Mouse (Mus musculus) liver, adult 2 months (tissue): Measurements from ENCODE around the gene Ddx5. TPM values are rescaled to one million over a fixed set of nuclear protein-coding genes. Genes with fewer than 3 reads are reported as not detected.
"Not testable (repeated sequence)": the region's sequence is repeated elsewhere in the genome, so short reads cannot be mapped to it uniquely, and the experiment has no call there.

Experiments
- DNase-seq: peaks from one replicate; pipeline ENCODE4 v3.0.0-alpha.2; 2011; ENCODE audit warnings: low read depth, low spot score; ENCODE audit errors: extremely low read depth
- H3K27ac ChIP-seq: fragments of 200-500 bp; replicated peaks from 2 replicates; pipeline ENCODE4 v1.5.1; 2012; ENCODE audit warnings: low read depth, mild to moderate bottlenecking, control low read depth, inconsistent platforms, low read length; ENCODE audit not compliant: insufficient read depth
- H3K27me3 ChIP-seq: fragments of 200-500 bp; 2 replicates; pipeline ENCODE4 v1.6.1; 2012; ENCODE audit warnings: mild to moderate bottlenecking, moderate library complexity, low read length, inconsistent platforms; ENCODE audit not compliant: control insufficient read depth, insufficient read depth
- H3K36me3 ChIP-seq: fragments of 200-500 bp; 2 replicates; pipeline ENCODE4 v1.6.1; 2012; ENCODE audit warnings: low read length, inconsistent platforms; ENCODE audit not compliant: control insufficient read depth, insufficient read depth
- H3K4me1 ChIP-seq: fragments of 200-500 bp; 2 replicates; pipeline ENCODE4 v1.6.1; 2011; ENCODE audit warnings: low read length; ENCODE audit not compliant: control insufficient read depth, insufficient read depth
- H3K4me3 ChIP-seq: fragments of 200-500 bp; 2 replicates; pipeline ENCODE4 v1.5.1; 2011; ENCODE audit warnings: low read depth, mild to moderate bottlenecking, control low read depth, low read length, moderate library complexity; ENCODE audit not compliant: insufficient read depth
- H3K79me2 ChIP-seq: fragments of 200-500 bp; 2 replicates; pipeline ENCODE4 v1.6.1; 2012; ENCODE audit warnings: inconsistent platforms, mild to moderate bottlenecking, low read length, moderate library complexity; ENCODE audit not compliant: control insufficient read depth, insufficient read depth
- H3K9ac ChIP-seq: fragments of 200-500 bp; 2 replicates; pipeline ENCODE4 v1.6.1; 2012; ENCODE audit warnings: low read depth, mild to moderate bottlenecking, control low read depth, inconsistent platforms, low read length
- CTCF ChIP-seq: fragments of 200-500 bp; IDR thresholded peaks from 2 replicates; pipeline ENCODE4 v1.5.1; 2011; ENCODE audit warnings: low read depth, low read length, control low read depth
- POLR2A ChIP-seq: fragments of 200-500 bp; IDR thresholded peaks from 2 replicates; pipeline ENCODE4 v1.6.1; 2011; ENCODE audit warnings: low read length, control low read depth; ENCODE audit not compliant: insufficient read depth; ENCODE audit errors: extremely low read depth
- WGBS: fragments of 180-500 bp; shearing (Covaris S2); methylation state at CpG from one replicate; pipeline ENCODE4 v1.1.7; 2018; 5-methylcytosine and 5-hydroxymethylcytosine counted together
- polyA plus RNA-seq: library from polyadenylated mRNA; depleted of rRNA; stranded (reverse); fragments of >200 nt; gene quantifications from 2 replicates; pipeline ENCODE4 v1.2.3, GENCODE M21; 2012
- total RNA-seq: library from RNA; depleted of rRNA; stranded (reverse); fragments of >200 nt; gene quantifications from 2 replicates; pipeline ENCODE4 v1.2.3, GENCODE M21; 2014

Gene Ddx5
- total and polyA plus RNA-seq, 2 experiments: 218 to 389 TPM

- Histone ChIP-seq H3K36me3 (no peaks in the 10 kb centered on the region), H3K79me2 (no peaks in the 10 kb centered on the region), H3K27me3 (no peaks in the 10 kb centered on the region; the same call in 1 of the 2 replicates), H3K27ac (no peak overlapping the region), H3K9ac (no peak overlapping the region), H3K4me1 (peaks cover 2% of the 10 kb centered on the region; the same call in 1 of the 2 replicates), H3K4me3 (no peak overlapping the region)
- no peak for DNase-seq
- 85% methylated on average over 7 of the region's 7 CpGs for WGBS
- TF ChIP-seq POLR2A (no peak), CTCF (no peak)
These were observed 36.9 kb downstream of the Ddx5 start for GRCm38 (mm10) chr11:106752103-106752502.

DNA sequence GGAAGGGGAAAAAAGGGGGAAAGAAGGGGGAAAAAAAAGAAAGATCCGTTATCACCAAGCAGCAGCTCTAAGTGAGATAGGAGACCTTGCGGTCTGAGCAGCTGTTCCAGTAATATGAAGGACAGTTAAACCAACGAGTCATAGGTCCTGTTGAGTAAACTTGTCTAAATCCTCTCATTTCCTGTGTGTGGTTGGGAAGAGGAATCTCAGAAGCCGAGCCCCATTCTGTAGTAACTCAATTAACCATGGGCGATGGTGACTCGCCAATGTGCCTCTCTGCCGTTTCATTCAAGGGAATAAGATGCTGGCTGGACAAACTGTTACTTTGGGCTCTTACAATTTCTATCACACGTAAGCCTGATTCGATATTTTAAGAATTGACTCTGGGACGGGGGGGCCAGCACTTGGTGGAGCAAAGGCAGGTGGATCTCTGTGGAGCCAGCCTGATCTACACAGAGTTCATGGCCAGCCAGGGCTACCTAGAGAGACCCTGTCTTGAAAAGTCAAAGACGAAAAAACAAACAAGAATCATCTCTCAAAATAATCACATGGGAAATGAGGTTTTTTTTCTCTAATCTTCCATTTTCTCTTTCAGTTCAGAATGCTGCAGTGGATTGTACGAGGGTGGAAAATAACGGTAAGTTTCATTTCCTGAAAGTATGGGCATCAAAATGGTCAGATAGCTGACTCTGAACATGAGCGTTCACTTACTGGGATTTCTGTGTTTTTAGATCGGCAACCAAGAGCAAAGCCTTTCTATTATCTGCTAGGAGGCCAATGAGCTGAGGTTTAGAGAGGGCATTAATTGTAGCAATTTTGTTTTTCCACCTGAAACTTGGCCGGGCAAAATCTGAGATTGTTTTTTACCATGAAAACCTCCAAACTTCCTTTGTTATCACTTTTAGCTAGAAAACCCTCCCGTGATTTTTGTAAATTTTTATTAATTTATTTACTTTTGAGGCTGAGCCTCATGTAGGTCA, 37.7 kb downstream of the Ddx5 start, which contains the start of gene Milr1:
Gene Milr1, plus strand, starts transcription at position 188 of the 980 bp plus-strand sequence.
- H3K9ac ChIP-seq: no peak within 1 kb of the TSS
- H3K36me3 ChIP-seq: no peaks in the 10 kb centered on the region
- no peaks in the 10 kb centered on the region for H3K79me2 ChIP-seq
- no peak within 1 kb of the TSS for H3K4me3 ChIP-seq
- H3K27me3 ChIP-seq: no peaks in the 10 kb centered on the region; the same call in 1 of the 2 replicates
- no peak for TF ChIP-seq POLR2A
- no peak for TF ChIP-seq CTCF
- DNase-seq: no peak
- WGBS: 77% methylated on average over 17 of the region's 17 CpGs
- peaks cover 2% of the 10 kb centered on the region; the same call in 1 of the 2 replicates for H3K4me1 ChIP-seq
- peak within 1 kb of the TSS; percentile 53; the same call in 1 of the 2 replicates for H3K27ac ChIP-seq

DNA sequence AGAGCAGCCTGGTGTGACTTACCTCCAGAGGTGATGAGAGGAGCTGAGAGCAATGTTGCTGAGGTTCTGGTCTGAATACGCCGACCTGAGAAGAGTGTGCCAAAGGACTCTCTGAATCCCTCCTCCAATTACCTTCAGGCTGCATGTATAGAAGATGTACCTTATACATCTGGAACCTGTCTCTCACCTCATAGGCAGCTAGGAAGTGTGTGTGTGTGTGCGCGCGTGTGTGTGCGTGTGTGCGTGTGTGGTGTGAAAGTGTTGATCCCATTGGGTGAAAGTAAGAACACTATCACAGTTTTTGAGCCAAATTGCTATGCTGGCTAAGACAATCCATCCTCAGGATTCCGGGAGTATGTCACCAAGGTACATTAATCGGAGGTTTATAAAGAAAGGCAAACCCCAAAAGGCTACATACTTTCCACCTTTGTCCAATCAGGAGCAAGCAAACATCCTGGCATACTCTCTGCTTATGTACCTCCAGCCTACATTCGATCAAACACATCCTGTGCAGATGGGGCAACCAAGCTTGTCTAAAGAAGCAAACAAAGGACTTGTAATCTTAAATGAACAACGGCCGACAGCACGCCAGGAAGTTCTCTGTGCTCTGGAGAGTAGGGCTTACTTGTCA, 38.7 kb downstream of the Ddx5 start, which contains the start of gene Pecam1:
Gene Pecam1, minus strand, starts transcription at position 508 of the 631 bp plus-strand sequence.
- H3K4me3 ChIP-seq: no peak within 1 kb of the TSS
- 59% methylated on average over 13 of the region's 13 CpGs for WGBS
- peak within 1 kb of the TSS; percentile 53; the same call in 1 of the 2 replicates for H3K27ac ChIP-seq
- no peaks in the 10 kb centered on the region; the same call in 1 of the 2 replicates for H3K27me3 ChIP-seq
- H3K36me3 ChIP-seq: no peaks in the 10 kb centered on the region
- no peak for TF ChIP-seq CTCF
- no peak for TF ChIP-seq POLR2A
- DNase-seq: no peak
- no peaks in the 10 kb centered on the region for H3K79me2 ChIP-seq
- peaks cover 2% of the 10 kb centered on the region; the same call in 1 of the 2 replicates for H3K4me1 ChIP-seq
- H3K9ac ChIP-seq: no peak within 1 kb of the TSS

GRCm38 (mm10) chr11:106749557-106750120, 39.3 kb downstream of the Ddx5 start:
- H3K27me3 ChIP-seq, H3K9ac ChIP-seq, H3K4me1 ChIP-seq, DNase-seq, H3K27ac ChIP-seq, H3K4me3 ChIP-seq, H3K79me2 ChIP-seq, H3K36me3 ChIP-seq: not testable (repeated sequence)
- 83% methylated on average over 7 of the region's 7 CpGs for WGBS

DNA sequence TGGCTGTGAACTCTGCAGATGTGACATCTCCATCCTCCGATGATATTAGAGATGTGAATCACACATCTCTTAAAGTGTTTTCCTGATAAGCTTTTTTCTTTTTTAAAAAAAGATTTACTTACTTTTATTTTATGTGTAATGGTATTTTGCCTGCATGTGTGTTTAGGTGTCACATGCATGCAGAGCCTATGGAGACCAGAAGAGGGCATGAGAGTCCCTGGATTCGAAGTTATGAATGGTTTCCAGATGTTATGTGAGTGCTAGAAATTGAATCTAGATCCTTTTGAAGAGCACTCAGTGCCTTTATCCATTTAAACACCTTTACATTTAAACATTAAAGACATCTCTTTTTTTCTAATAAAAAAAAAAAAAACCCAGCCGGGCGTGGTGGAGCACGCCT, 44.0 kb downstream of the Ddx5 start:
- no peak overlapping the region for H3K4me3 ChIP-seq
- TF ChIP-seq CTCF (peak; percentile 5; the same call in 1 of the 2 replicates), POLR2A (no peak)
- H3K27ac ChIP-seq: no peak overlapping the region
- H3K36me3 ChIP-seq: no peaks in the 10 kb centered on the region
- no peaks in the 10 kb centered on the region for H3K79me2 ChIP-seq
- H3K4me1 ChIP-seq: no peaks in the 10 kb centered on the region
- H3K27me3 ChIP-seq: no peaks in the 10 kb centered on the region; the same call in 1 of the 2 replicates
- 93% methylated on average over 5 of the region's 5 CpGs for WGBS
- no peak overlapping the region for H3K9ac ChIP-seq
- DNase-seq: no peak
